Mouse (Mus musculus) adrenal gland, postnatal 4 days (tissue): Measurements from ENCODE around the gene Slc37a1. TPM values are rescaled to one million over a fixed set of nuclear protein-coding genes. Genes with fewer than 3 reads are reported as not detected.
A peak's percentile ranks its signal among the peaks of the same experiment; 100 is the strongest.

Experiments used
- DNase-seq, 2 experiments: peaks; one replicate each; pipeline ENCODE4 v3.0.0; 2021 to 2022; ENCODE audit warnings: low spot score in 2 of 2, mixed read lengths in 2 of 2
- total RNA-seq, 2 experiments: library from RNA; stranded (reverse); gene quantifications; 2 replicates each; pipeline ENCODE4 v1.2.3; 2021

Slc37a1 gene
- total RNA-seq, 2 experiments from 2014 or later, result 14.2 to 14.9 TPM

- DNase-seq, result no peak
Observed at GRCm38 (mm10) chr17:31290311-31290710, 3.7 kb downstream of the Slc37a1 start.

- DNase-seq, result no peak
Observed at GRCm38 (mm10) chr17:31290859-31291258, 4.3 kb downstream of the Slc37a1 start.

GRCm38 (mm10) chr17:31294363-31295214 lies 8.0 kb downstream of the Slc37a1 start:
- no peak for DNase-seq

- DNase-seq, result no peak
Observed at GRCm38 (mm10) chr17:31295215-31295891, 8.8 kb downstream of the Slc37a1 start.

- peak; percentile 61 to 79 for DNase-seq
Observed at GRCm38 (mm10) chr17:31295892-31296781, 9.5 kb downstream of the Slc37a1 start.

GRCm38 (mm10) chr17:31297521-31297939 lies 10.9 kb downstream of the Slc37a1 start:
- DNase-seq, result peak in 1 of 2 experiments; percentile 64

GRCm38 (mm10) chr17:31298419-31299209 lies 12.0 kb downstream of the Slc37a1 start:
- DNase-seq, result no peak

GRCm38 (mm10) chr17:31299981-31300380 lies 13.4 kb downstream of the Slc37a1 start:
- no peak for DNase-seq

GRCm38 (mm10) chr17:31300736-31301135 lies 14.1 kb downstream of the Slc37a1 start:
- no peak for DNase-seq

- DNase-seq, result no peak
Observed at GRCm38 (mm10) chr17:31303401-31303800, 16.8 kb downstream of the Slc37a1 start.

GRCm38 (mm10) chr17:31304895-31305775 lies 18.5 kb downstream of the Slc37a1 start:
- peak in 1 of 2 experiments; percentile 53 for DNase-seq

- DNase-seq, result no peak
Observed at GRCm38 (mm10) chr17:31305776-31306120, 19.2 kb downstream of the Slc37a1 start.

GRCm38 (mm10) chr17:31307756-31308155 lies 21.2 kb downstream of the Slc37a1 start:
- DNase-seq, result no peak

- no peak for DNase-seq
Observed at GRCm38 (mm10) chr17:31308291-31308816, 21.8 kb downstream of the Slc37a1 start.

- DNase-seq, result no peak
Observed at GRCm38 (mm10) chr17:31309281-31309793, 22.7 kb downstream of the Slc37a1 start.

- no peak for DNase-seq
Observed at GRCm38 (mm10) chr17:31311047-31311446, 24.5 kb downstream of the Slc37a1 start.

- no peak for DNase-seq
Observed at GRCm38 (mm10) chr17:31312648-31313047, 26.1 kb downstream of the Slc37a1 start.

- no peak for DNase-seq
Observed at GRCm38 (mm10) chr17:31315046-31315792, 28.6 kb downstream of the Slc37a1 start.
